Mouse (Mus musculus): ENCODE results near the gene Fhl1.

Gene Fhl1

DNA sequence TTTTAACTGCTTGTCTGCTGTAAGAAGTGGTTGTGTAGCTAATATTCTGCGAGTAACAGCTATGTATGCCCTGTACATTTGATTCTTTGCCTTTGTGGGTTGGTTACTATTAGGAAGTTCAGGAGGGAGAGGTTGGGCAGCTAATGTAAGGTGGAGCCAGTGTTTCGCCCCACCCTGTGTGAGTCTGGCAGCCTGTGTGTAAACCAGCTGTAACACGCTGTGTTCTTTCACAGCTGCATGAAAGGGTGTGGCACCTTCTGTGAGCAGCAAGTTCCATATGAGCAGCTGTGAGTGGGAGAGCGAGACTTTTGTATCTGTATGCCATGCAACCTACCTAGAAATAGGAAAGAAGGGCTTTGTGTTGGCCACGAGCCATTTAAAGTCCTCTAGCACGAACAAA lies 20.6 kb downstream of the Fhl1 start:
- no peak for DNase-seq (ENCODE audit: low spot score in 2 of 2)

DNA sequence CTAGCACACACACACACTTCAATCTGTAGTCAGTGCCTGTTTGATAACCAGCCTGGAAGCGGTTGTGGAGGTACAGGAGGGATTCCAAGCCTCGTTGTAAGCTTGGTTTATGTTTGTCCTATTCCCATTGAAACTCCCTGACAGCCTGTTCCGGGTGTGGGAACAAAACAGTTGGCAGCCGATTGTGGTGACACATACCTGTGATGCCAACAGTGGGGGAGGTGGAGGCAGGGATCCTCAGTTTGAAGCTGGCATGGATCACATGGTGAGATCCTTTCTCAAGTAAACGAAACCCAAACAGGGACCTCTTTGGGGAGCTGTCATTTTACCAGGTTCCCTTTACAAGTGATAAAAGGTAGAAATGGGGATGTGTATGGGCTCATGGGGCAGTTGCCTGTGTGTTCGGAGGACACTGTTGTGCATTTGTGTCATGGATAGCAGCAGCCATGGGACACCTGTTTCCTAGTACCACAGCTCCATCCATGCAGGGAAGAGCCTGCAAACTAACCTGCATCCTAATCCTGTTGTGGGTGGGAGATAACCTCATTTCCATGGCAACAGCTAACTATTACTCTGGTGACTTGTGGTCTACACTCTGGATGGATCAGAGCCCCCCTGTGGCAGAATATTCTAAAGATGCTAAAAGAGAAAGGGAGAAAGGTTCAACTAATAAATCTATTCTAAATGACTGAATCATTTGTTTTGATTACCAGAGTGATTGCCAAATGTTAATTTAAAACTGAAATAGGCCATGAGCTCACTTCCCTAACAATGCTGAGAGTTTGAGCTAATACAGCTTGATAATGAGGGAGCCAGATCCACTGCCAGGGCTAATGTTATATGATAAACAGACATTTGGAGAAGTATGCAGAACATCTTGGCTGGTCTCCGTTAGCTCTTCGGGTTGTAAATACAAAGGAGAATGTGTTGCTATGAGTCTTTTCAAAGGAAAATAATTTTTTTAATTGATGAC lies 22.0 kb downstream of the Fhl1 start:
- no peak for DNase-seq (ENCODE audit: low spot score in 2 of 2)

DNA sequence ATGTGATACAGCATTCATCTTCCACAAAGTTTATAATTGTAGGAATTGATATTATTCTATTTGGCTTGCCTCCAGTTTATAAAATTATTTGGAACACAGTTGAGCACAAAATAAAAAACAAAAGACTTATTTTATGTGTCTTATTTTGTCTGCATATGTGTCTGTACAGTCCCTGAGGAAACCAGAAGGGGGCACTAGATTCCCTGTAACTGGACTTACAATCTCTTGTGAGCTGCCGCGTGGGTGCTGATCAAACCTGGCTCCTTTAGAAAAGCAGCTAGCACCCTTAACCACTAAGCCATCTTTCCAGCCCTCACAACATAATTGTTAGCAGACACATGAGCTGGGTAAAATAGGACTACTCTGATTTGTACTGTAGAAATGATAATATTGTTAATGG lies 24.1 kb downstream of the Fhl1 start:
- DNase-seq (ENCODE audit: low spot score in 2 of 2): no peak

DNA sequence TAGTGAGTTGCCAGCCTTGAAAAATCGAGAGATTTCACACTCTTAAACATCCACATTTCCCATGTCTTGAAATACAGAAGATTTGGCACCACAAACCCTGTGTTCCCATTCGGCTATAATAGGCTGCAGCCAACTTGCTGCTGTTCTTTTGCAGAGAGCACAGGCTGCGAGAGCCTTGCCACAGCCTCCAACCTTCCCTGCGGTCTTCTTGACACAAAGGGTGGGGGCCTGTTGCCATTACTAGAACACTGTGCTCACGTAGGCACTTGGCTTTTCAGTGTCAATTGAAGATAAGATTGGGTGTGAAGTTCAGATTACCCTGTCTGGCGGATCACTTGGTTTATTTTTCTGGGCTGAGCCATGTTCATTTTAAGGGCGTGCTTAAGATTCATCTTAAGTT lies 24.8 kb downstream of the Fhl1 start:
- no peak for DNase-seq (ENCODE audit: low spot score in 2 of 2)

DNA sequence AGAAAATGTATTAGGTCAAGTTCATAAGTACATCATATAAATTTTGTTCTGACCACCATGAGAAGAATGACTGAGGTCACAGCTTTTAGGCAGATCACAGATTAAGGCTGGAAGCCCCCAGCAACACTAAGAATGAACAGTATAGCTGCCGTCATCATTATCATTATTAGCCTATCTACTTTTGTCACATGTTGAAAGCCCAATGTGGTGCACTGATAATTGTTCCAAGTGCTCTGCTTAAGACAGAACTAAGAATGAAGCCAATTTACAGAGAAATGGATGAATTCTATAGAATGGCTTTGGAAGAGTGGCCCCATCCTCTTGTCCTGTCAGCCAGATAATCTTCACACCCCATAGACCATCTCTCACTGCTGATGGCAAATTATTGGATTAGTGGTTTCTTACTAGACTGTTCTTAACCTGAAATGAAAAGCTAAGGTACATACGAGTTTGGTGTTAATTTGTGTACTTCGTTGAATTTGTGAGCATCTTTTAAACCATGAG lies 28.7 kb downstream of the Fhl1 start:
- DNase-seq (ENCODE audit: low spot score in 2 of 2): no peak

DNA sequence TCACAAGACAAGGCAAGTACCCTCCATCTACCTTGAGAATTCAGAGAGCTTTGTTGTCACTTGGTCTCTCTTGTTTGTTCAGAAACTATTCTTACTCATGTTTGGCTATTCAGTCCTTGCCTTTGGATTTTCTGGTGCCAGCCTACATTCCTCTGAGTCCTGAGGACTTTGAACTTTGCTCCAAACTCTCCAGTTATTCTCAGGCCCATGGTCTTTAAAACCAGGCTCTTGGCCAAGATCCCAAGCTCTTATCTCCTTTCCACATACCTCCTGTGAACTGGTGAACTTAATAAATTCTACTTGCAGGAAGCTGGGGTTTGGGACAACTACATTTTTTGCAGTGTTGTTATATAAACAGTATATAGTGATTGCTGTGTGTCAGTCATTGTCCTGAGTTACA lies 38.3 kb downstream of the Fhl1 start:
- no peak for DNase-seq (ENCODE audit: low spot score in 2 of 2)

DNA sequence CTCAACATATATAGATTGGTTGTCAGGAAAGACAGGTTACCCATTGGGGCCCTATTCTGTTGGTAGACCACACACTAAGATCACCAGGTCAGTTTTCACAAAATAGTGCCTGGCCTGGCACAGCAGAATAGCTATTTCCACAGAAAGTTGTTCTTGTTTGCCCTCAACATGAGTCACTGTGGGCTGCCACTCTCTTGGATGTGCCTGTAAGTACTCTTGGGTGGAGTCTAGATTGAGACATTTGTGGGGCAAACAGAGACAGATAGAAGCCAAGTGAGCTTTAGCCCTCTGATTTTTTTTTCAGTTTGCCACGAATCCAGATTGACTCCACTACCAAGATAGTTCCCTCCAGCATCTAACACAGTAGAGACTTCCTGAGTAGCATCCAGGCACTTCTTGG lies 40.2 kb downstream of the Fhl1 start:
- no peak for DNase-seq (ENCODE audit: low spot score in 2 of 2)

DNA sequence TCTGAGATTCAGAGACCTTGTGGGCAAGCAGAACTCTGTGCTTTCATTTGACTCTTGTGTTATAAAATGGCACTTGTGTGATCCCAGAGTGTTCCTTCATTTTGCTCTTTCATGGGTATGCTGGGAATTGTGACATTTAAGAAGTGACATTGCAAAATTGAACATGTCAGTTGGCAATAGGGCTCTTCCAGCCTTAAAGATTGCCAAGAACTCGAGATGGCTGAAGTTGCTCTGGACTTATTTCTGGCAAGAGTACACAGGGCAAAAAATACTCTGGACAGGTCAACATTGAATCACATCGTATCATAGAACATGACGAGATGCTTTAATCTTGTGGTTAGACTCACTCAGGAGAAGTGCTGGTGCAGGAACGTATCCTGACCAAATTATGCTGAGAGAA lies 41.7 kb downstream of the Fhl1 start:
- no peak for DNase-seq (ENCODE audit: low spot score in 2 of 2)

DNA sequence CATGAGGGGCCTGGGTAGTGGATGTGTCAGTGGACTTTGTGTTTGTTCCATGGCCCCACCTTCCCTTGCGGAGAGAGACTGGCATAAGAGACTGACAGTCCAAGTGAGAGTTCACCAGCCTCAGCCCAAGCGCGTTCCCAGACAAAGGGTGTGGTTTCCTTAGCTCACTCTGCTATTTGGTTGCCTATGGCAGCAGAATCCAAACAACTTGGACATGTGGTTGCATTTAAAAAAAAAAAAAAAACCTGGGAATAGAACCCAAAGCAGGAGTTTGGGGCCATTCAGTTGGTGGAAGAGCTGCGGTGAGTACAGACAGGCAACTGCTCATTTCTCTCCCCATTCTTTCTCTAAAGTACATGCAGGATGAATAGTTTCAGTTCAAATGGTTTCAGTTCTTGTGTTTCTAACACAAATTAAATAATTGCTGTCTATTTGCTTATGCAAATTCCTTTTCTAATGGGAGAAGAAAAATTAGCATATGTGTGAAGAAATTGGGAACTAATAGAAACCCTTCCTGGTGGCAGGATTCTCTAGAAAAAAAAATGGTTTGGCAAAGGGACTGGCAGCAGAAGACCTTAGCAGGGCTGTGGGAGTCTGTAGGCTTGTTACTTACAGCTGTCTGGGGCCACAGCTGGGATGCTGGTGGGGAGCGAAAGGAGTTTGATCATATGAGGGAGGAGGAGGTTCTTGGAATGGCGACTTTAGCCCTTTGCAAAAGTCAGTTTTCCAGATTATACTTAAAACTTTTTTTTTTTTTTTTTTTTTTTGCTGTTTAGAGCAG lies 54.9 kb downstream of the Fhl1 start:
- DNase-seq (ENCODE audit: low spot score in 2 of 2): no peak

DNA sequence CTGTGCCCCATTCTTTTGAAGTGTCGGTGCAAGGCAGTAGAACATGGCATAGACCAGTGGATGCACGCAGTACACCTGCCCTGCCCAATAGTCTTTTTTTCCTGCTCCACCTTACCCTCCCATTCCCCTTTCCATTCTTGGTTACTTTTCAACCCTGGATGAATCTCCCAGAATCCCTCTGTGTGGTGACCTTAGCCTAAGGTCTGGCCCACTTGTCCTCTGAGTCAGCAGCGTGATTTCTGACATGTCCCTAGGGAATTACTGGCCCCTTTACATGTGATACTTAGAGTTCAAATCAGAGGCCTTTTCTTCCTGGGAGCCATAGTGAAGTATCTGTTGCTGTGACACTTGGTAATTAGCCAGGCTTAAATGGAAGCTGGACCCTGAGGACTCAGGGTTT lies 55.9 kb downstream of the Fhl1 start:
- DNase-seq (ENCODE audit: low spot score in 2 of 2): no peak

DNA sequence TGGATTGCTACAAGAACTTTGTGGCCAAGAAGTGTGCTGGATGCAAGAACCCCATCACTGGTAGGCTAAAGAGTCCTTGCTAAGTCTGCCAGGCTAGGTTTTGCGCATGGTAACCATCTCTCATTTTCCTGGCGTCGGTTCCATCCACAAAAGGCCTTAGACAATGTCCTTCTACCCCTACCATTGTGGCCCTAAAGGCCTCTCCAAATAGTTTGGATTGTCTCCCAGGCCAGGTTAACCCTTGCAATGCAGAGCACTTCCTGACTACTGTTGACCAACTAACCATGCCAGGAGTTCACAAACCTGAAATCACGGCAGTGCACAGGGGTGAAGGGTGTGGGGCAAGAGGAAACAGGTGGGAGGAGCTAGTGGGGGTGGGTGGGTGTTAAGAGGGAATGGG lies 59.0 kb downstream of the Fhl1 start:
- DNase-seq (ENCODE audit: low spot score in 2 of 2): no peak

DNA sequence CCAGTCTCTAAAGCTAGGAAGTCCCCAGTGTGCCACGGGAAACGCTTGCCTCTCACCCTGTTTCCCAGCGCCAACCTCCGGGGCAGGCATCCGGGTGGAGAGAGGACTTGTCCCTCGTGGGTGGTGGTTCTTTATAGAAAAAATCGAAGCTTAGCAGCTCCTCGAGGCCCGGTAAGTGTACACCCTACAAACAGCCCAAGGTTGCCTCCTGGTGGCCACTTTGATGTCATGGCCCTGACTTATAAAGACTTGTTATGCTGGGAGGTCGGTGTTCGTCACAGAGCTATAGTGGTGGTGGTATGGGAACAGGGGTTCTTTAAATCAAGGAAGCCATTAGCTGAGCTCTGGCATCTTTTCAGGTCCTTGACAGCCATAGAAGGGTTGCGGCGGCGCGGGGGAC lies 59.7 kb downstream of the Fhl1 start:
- DNase-seq (ENCODE audit: low spot score in 2 of 2): no peak

DNA sequence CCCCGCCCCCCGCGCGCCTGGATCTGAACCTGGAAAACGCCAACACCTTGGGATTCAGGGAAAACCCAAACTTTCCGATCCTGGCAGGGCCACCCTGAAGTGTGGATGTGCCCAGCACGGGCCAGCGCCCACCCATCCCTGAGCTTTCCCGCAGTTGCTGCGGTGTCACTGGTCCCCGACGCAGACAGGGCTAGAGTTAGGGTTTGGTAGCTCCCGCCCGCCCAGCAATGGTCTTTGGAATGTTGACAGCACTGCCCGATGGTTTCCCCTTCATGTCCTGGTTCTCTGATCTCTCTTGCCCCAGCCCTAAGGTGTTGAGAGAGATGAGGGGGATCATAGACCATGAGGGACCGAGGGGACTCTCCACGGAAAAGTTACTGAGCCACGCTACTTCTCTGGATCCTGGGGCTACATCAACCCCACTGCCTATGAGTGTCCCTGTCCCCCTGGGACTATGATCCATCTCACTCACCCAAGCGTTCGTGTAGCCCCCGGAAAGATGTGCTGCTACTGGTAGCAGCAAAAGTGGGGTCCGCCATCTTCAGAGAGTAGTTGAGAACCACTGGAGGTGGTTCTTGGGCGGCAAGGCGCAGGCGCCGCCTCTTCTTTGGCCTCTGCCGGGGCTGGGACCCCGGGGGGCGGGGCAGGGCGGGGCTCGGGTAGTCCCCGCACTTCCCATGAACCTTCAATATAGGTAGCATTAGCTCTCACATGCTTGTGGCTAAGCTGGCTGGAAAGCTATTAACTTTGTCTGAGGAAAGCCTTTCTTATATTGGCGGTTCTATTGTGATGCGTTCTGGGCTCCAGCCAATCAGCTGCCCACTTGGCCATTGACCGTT lies 90.4 kb downstream of the Fhl1 start, which contains the start of gene Map7d3:
TSS of gene Map7d3 (minus strand) at position 562 of the 839 bp plus-strand sequence.
- no peak for DNase-seq (ENCODE audit: low spot score in 2 of 2)

DNA sequence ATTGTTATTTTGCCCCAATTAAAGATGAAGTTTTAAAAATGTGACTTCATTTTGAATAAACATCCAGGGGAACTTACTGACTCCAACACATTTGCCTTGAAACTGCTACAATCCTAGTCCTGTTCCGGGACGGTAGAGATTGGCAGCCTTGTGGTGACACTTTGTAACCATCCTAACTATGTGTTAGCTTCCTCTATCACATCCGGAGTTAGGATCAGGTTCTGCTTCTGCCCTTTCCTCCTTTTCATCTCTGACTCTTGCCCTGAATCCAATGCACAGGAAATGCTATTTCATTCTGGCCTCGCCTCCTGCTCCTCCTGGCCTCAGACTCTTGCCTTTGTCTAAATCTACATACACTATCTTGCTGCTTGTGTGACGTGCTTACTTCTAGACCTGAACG lies 95.9 kb downstream of the Fhl1 start:
- no peak for DNase-seq (ENCODE audit: low spot score in 2 of 2)

DNA sequence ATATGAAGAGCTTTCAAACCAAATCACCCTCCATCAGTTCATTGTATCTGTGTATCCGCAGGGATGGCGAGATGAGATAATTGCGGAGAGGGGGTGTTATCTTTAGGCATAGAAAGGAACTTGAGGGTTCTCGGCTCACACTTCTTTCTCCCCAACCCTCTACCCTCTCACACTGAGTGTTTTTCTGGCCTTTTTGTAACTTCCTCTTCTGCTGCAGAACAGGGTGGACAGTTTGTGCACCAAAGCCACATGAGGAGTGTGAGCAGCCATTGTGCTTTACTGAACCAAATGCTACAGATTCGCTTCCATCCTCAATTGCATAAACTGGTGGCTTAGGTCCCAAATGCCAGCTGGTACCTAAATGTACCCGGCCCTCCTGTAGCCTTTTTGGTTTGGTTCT lies 104.3 kb downstream of the Fhl1 start:
- DNase-seq (ENCODE audit: low spot score in 2 of 2): no peak

DNA sequence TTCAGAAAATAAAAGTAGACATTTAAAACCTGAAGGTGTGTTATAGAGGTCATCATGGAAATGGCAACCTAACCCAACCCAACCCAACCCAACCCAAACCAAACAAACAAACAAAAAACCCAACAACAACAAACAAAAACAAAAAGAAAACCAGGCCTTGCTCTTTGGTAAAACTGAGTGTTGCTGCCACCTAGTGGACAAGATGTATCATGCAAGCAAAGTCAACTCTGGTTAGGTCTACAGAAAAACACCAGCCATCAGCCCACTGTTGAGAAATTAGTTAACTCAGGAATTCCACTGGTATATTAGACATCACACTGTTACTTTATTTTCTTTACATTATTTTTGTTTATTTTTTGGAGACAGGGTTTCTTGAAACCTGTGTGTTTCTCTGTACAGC lies 107.8 kb downstream of the Fhl1 start:
- DNase-seq (ENCODE audit: low spot score in 2 of 2): no peak

DNA sequence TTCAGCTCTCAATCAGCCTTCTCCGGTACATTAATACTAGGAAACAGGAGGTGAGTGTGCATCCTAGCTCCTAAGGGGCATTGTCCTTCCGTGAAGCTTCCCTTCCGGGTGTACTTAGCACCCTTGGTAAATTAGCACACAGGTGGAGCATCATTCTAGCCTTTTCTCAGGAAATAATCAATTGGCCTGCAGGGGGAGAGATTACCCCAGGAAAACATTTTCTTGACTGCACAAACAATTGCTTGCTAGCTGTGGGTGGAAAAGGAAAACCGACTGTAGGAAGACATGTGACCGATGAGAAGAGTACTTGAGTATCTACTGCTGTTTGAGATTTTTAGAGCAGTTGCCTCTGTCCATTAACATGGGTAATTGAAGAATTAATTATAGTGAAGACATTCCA lies 109.7 kb downstream of the Fhl1 start:
- no peak for DNase-seq (ENCODE audit: low spot score in 2 of 2)
